Mouse (Mus musculus): ENCODE measurements at regions not wholly inside any gene's neighbourhood (a gene's known extent, or its start where the extent isn't known, plus 50 kb on each side); places are given as distances from the start of the nearest gene placed in this dataset.
A peak's percentile ranks its signal among the peaks of the same experiment; 100 is the strongest.

DNA sequence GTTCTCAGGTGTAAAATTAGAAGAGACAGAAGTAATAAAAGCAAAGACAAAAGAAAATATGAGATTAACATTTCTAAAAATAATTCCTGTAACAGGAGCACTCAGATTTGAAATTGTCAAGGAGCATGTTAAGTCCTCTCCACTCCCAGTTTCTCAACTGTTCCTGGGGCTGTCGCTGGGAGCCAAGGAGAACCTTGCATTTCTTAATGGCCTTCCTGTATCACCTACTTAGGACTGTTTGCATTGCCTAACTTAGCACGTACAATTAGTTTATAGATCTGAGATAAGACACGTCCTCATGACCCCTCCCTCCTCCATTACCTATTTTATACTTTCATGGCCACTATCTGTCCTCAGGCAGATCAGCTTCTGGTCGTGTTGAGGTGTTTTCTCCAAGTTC, 360.8 kb downstream of the Kcnj2 start:
- H3K27me3 ChIP-seq (replicated peaks; ENCODE audit: control insufficient read depth, insufficient read depth, low read length), result no peaks in the 10 kb centered on the region
- ATAC-seq (ENCODE audit: low read depth) (no peak), DNase-seq (ENCODE audit: low spot score) (no peak)
- no peaks in the 10 kb centered on the region for H3K4me1 ChIP-seq (ENCODE audit: control insufficient read depth, insufficient read depth, low read length)
- H3K4me3 ChIP-seq (ENCODE audit: low read depth, low read length), result no peak overlapping the region
- H3K27ac ChIP-seq (replicated peaks; ENCODE audit: low read depth, low read length), result no peak overlapping the region
- no peak overlapping the region for H3K4me2 ChIP-seq (ENCODE audit: low read depth, low read length)
- H3K9ac ChIP-seq (ENCODE audit: low read depth, low read length), result no peak overlapping the region
- H3K9me3 ChIP-seq (ENCODE audit: control insufficient read depth, low read length), result no peaks in the 10 kb centered on the region
- no peaks in the 10 kb centered on the region for H3K36me3 ChIP-seq (ENCODE audit: control insufficient read depth, insufficient read depth, low read length)
- WGBS, result 74% methylated on average over 4 of the region's 4 CpGs

DNA sequence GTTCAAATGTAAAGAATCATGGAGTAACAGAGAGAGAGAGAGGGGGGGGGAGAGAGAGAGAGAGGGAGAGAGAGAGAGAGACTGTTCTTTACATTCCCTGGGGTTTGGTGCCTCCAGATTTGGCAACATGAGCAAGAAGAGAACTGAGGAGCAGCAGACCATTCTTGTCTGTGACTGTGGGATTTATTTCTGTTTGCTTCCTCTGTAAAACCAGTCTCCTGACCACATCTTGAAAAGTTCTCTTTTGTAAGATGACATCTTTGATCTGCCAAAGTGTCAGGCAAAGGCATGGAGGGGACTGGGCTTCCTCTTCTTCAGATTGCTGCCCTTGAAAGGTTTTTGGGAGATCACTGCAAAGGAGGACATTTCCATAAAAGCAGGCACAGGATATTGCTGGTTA, 376.3 kb downstream of the Kcnj2 start:
- DNase-seq (ENCODE audit: low spot score), result no peak
- Histone ChIP-seq H3K4me3 (ENCODE audit: low read depth, low read length) (no peak overlapping the region), H3K4me1 (ENCODE audit: control insufficient read depth, insufficient read depth, low read length) (no peaks in the 10 kb centered on the region), H3K27ac (replicated peaks; ENCODE audit: low read depth, low read length) (no peak overlapping the region), H3K36me3 (ENCODE audit: control insufficient read depth, insufficient read depth, low read length) (no peaks in the 10 kb centered on the region), H3K27me3 (replicated peaks; ENCODE audit: control insufficient read depth, insufficient read depth, low read length) (no peaks in the 10 kb centered on the region), H3K9ac (ENCODE audit: low read depth, low read length) (no peak overlapping the region), H3K9me3 (ENCODE audit: control insufficient read depth, low read length) (no peaks in the 10 kb centered on the region), H3K4me2 (ENCODE audit: low read depth, low read length) (no peak overlapping the region)
- ATAC-seq (ENCODE audit: low read depth), result no peak

DNA sequence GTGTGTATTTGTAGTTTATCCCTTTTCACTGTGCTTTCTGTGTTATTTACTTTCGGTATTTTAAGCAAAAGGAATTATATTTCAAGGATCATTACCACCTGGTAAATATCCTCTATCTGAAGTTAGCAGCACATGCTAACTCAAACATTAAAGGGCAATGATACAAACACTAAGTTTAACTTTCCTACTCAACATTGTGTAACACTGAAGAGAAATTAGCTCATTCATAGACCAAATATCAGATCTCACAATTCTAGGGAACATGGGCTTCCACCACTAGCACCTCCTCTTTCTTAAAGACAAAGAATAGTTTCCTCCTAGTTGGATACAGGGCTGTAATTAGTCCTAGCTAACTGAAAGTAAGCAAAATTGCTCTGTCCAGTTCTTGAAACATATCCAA, 377.4 kb downstream of the Kcnj2 start:
- Histone ChIP-seq H3K27me3 (replicated peaks; ENCODE audit: control insufficient read depth, insufficient read depth, low read length) (no peaks in the 10 kb centered on the region), H3K36me3 (ENCODE audit: control insufficient read depth, insufficient read depth, low read length) (no peaks in the 10 kb centered on the region), H3K27ac (replicated peaks; ENCODE audit: low read depth, low read length) (no peak overlapping the region), H3K4me1 (ENCODE audit: control insufficient read depth, insufficient read depth, low read length) (no peaks in the 10 kb centered on the region), H3K4me2 (ENCODE audit: low read depth, low read length) (no peak overlapping the region), H3K9ac (ENCODE audit: low read depth, low read length) (no peak overlapping the region), H3K9me3 (ENCODE audit: control insufficient read depth, low read length) (no peaks in the 10 kb centered on the region), H3K4me3 (ENCODE audit: low read depth, low read length) (no peak overlapping the region)
- ATAC-seq (ENCODE audit: low read depth) (no peak), DNase-seq (ENCODE audit: low spot score) (no peak)
- WGBS, result 82% methylated on average over 1 of the region's 1 CpGs

DNA sequence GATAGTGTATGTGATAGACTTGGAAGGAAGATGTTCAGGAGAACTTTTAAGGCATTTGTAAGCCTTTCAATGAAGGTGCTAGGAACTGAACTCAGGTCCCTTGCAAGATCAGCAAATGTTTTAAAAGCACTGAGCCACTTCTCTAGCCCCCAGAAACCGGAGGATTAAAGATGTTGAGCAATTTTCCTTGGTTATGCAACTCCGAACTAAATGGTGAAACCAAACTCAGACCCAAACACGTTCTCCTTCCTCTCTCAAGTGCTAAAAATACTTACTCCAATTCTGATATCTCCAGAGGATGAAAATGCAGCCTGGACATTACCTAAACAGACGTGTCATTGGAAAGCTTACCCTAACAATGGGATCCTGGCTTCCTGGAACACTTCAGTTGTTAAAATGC, 378.8 kb downstream of the Kcnj2 start:
- Histone ChIP-seq H3K27ac (replicated peaks; ENCODE audit: low read depth, low read length) (no peak overlapping the region), H3K9ac (ENCODE audit: low read depth, low read length) (no peak overlapping the region), H3K9me3 (ENCODE audit: control insufficient read depth, low read length) (no peaks in the 10 kb centered on the region), H3K4me3 (ENCODE audit: low read depth, low read length) (no peak overlapping the region), H3K27me3 (replicated peaks; ENCODE audit: control insufficient read depth, insufficient read depth, low read length) (no peaks in the 10 kb centered on the region), H3K36me3 (ENCODE audit: control insufficient read depth, insufficient read depth, low read length) (no peaks in the 10 kb centered on the region), H3K4me1 (ENCODE audit: control insufficient read depth, insufficient read depth, low read length) (no peaks in the 10 kb centered on the region), H3K4me2 (ENCODE audit: low read depth, low read length) (no peak overlapping the region)
- 82% methylated on average over 4 of the region's 4 CpGs for WGBS
- DNase-seq (ENCODE audit: low spot score) (no peak), ATAC-seq (ENCODE audit: low read depth) (no peak)

DNA sequence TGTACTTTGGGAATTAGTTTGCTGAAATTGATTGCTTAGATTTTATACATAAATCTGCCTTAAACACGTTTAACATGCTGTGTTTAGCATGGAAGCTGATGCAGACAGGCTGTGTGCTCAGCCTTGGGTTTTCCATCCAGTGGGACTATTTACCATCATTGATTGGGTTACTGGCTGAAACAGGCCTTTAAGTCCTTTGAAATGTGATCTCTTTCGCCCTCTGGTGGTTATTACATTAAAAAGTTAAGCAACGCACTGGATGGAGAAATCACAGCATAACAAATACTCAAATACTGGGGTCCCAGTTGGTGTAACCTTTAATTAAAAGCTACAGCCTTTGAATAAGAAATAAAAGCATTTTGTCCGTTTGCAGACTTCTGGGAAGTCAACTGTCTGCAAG, 379.8 kb downstream of the Kcnj2 start:
- DNase-seq (ENCODE audit: low spot score), result peak; percentile 82
- 6% methylated on average over 4 of the region's 4 CpGs for WGBS
- H3K4me1 ChIP-seq (ENCODE audit: control insufficient read depth, insufficient read depth, low read length), result 0 out of 2 replicates have a peak, but pooled peaks cover 1% of the 10 kb centered on the region

DNA sequence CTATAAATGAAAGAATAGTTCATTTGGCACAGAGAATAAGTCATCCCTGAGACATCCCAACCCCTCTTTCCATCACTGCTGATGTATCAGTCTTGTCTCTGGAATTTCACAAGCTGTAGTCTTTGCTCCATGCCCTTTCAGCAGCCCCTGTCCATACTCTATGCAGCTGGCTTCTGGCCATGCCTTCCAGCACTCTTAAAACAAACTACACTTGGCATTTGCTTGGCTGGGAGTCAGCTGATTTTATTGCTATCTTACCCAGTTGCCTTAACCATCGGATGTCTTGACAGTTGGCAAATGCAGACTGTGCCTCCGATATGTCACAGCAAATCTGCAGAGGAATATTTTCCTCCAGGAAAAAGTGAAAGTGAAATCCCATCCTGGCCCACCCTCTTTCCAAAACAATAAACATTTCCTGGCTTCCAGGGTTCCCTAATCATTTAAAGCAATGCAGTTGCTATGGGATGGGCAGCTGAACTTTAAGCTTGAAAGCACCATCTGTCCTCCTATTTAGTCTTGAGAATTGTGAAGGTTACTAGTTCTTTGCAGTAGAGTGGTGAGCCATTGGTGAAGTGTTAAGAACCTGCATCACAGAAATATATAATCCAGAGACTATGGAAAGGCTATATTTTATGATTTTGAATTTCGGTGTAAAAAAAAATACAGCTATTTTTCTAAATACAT, 385.0 kb downstream of the Kcnj2 start:
- ATAC-seq (ENCODE audit: low read depth) (0 out of 2 replicates have a peak, but pooled peaks have one; percentile 57), DNase-seq (ENCODE audit: low spot score) (peak; percentile 83)
- 59% methylated on average over 3 of the region's 3 CpGs for WGBS
- H3K9ac ChIP-seq (ENCODE audit: low read depth, low read length), result no peak overlapping the region
- H3K9me3 ChIP-seq (ENCODE audit: control insufficient read depth, low read length), result no peaks in the 10 kb centered on the region
- no peak overlapping the region for H3K27ac ChIP-seq (replicated peaks; ENCODE audit: low read depth, low read length)
- H3K4me3 ChIP-seq (ENCODE audit: low read depth, low read length), result no peak overlapping the region
- 0 out of 2 replicates have a peak, but pooled peaks cover 6% of the 10 kb centered on the region for H3K4me1 ChIP-seq (ENCODE audit: control insufficient read depth, insufficient read depth, low read length)
- no peaks in the 10 kb centered on the region for H3K27me3 ChIP-seq (replicated peaks; ENCODE audit: control insufficient read depth, insufficient read depth, low read length)
- no peaks in the 10 kb centered on the region for H3K36me3 ChIP-seq (ENCODE audit: control insufficient read depth, insufficient read depth, low read length)
- H3K4me2 ChIP-seq (ENCODE audit: low read depth, low read length), result no peak overlapping the region

More for the DNA sequence above, 379.8 kb downstream of the Kcnj2 start:
- no peak overlapping the region for H3K4me3 ChIP-seq (ENCODE audit: low read depth, low read length)
- no peak overlapping the region for H3K4me2 ChIP-seq (ENCODE audit: low read depth, low read length)
- no peak for ATAC-seq (ENCODE audit: low read depth)
- no peak overlapping the region for H3K27ac ChIP-seq (replicated peaks; ENCODE audit: low read depth, low read length)
- H3K27me3 ChIP-seq (replicated peaks; ENCODE audit: control insufficient read depth, insufficient read depth, low read length), result no peaks in the 10 kb centered on the region
- H3K9ac ChIP-seq (ENCODE audit: low read depth, low read length), result no peak overlapping the region
- no peaks in the 10 kb centered on the region for H3K36me3 ChIP-seq (ENCODE audit: control insufficient read depth, insufficient read depth, low read length)
- H3K9me3 ChIP-seq (ENCODE audit: control insufficient read depth, low read length), result no peaks in the 10 kb centered on the region

DNA sequence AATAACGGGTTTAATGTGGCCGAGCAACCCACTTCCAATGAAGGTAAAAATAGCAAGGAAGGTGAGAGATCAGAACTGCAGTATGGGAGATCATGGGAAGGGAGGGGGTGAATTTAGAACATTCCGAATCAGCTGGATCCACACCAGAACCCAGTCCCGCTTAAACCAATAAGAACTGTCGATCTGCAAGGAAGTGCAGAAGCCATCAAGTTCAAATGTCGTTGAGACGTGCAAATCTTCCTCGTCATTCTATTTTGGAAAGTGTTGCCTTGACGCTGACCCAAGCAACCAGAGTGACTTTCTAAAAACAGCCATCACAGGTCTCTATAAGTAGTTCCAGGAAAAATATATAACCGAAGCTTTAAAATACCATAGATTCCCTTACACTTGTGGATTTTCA, 394.1 kb downstream of the Kcnj2 start:
- no peak for ATAC-seq (ENCODE audit: low read depth)
- H3K27me3 ChIP-seq (replicated peaks; ENCODE audit: control insufficient read depth, insufficient read depth, low read length), result no peaks in the 10 kb centered on the region
- H3K4me1 ChIP-seq (ENCODE audit: control insufficient read depth, insufficient read depth, low read length), result no peaks in the 10 kb centered on the region

DNA sequence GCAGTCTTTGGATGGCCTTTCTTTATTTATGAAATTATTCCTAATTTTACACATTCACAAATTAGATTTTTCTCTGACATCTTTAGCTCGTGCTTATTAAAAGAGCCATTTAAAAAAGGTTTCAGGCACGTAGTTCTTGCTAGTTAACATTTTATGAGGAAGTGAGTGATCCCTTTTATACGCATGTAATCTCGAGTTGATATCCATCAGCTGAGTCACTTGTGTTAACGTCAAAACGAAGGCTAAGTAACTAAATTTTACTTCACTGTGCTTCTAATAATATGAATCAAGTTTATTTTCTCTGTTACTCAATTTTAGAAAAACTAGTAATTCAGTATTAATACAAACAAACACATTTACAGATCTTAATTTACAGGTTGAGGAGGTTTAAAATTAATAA, 419.0 kb downstream of the Kcnj2 start:
- ATAC-seq (ENCODE audit: low read depth) (no peak), DNase-seq (ENCODE audit: low spot score) (no peak)
- Histone ChIP-seq H3K4me1 (ENCODE audit: control insufficient read depth, insufficient read depth, low read length) (no peaks in the 10 kb centered on the region), H3K36me3 (ENCODE audit: control insufficient read depth, insufficient read depth, low read length) (no peaks in the 10 kb centered on the region), H3K27ac (replicated peaks; ENCODE audit: low read depth, low read length) (no peak overlapping the region), H3K4me3 (ENCODE audit: low read depth, low read length) (no peak overlapping the region), H3K27me3 (replicated peaks; ENCODE audit: control insufficient read depth, insufficient read depth, low read length) (no peaks in the 10 kb centered on the region), H3K9ac (ENCODE audit: low read depth, low read length) (no peak overlapping the region), H3K9me3 (ENCODE audit: control insufficient read depth, low read length) (no peaks in the 10 kb centered on the region), H3K4me2 (ENCODE audit: low read depth, low read length) (no peak overlapping the region)
- WGBS, result 83% methylated on average over 6 of the region's 6 CpGs

More for the DNA sequence above, 394.1 kb downstream of the Kcnj2 start:
- no peak for DNase-seq (ENCODE audit: low spot score)
- 86% methylated on average over 10 of the region's 10 CpGs for WGBS
- no peak overlapping the region for H3K9ac ChIP-seq (ENCODE audit: low read depth, low read length)
- H3K27ac ChIP-seq (replicated peaks; ENCODE audit: low read depth, low read length), result no peak overlapping the region
- no peaks in the 10 kb centered on the region for H3K9me3 ChIP-seq (ENCODE audit: control insufficient read depth, low read length)
- H3K4me2 ChIP-seq (ENCODE audit: low read depth, low read length), result no peak overlapping the region
- no peak overlapping the region for H3K4me3 ChIP-seq (ENCODE audit: low read depth, low read length)
- H3K36me3 ChIP-seq (ENCODE audit: control insufficient read depth, insufficient read depth, low read length), result no peaks in the 10 kb centered on the region

DNA sequence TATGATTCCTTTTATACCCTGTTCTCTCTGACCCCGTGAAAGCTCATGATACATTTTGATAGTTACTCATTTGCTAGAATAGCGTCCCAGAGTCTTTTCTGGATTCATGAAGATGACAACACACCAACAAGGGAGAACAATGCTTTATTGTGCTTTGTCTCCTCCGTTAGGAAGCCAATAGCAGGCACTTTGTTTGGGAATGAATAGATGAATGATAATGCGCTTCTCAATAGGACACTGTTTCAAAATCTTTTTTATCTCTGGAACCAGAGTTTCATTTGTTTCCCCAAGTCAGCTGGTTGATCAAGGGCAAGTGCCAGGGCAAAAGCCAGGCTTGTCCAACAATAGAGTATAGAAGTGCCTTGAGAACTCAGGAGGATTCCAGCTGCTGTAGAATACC, 446.5 kb downstream of the Kcnj2 start:
- Histone ChIP-seq H3K36me3 (ENCODE audit: control insufficient read depth, insufficient read depth, low read length) (no peaks in the 10 kb centered on the region), H3K4me1 (ENCODE audit: control insufficient read depth, insufficient read depth, low read length) (no peaks in the 10 kb centered on the region), H3K4me3 (ENCODE audit: low read depth, low read length) (no peak overlapping the region), H3K27me3 (replicated peaks; ENCODE audit: control insufficient read depth, insufficient read depth, low read length) (no peaks in the 10 kb centered on the region), H3K27ac (replicated peaks; ENCODE audit: low read depth, low read length) (no peak overlapping the region), H3K9ac (ENCODE audit: low read depth, low read length) (no peak overlapping the region), H3K9me3 (ENCODE audit: control insufficient read depth, low read length) (no peaks in the 10 kb centered on the region), H3K4me2 (ENCODE audit: low read depth, low read length) (no peak overlapping the region)
- WGBS, result 59% methylated on average over 4 of the region's 4 CpGs
- no peak for ATAC-seq (ENCODE audit: low read depth)
- DNase-seq (ENCODE audit: low spot score), result no peak
